Mouse (Mus musculus): ENCODE data around the gene Gm11011.
A peak's percentile ranks its signal among the peaks of the same experiment; 100 is the strongest.
"Not testable (repeated sequence)": the region's sequence is repeated elsewhere in the genome, so short reads cannot be mapped to it uniquely, and the experiment has no call there.

Gm11011 gene

GRCm38 (mm10) chr2:169587645-169588044 is at the start of gene Gm11011:
Gm11011 (minus strand) TSS chr2:169587745.
- DNase-seq, result not testable (repeated sequence)

- DNase-seq, result no peak
These were observed 48.9 kb upstream of the Gm11011 start for GRCm38 (mm10) chr2:169636414-169636813.

- DNase-seq, result peak; percentile 20
These were observed 47.9 kb upstream of the Gm11011 start for GRCm38 (mm10) chr2:169635428-169635827.

GRCm38 (mm10) chr2:169634619-169635382 is 47.3 kb upstream of the Gm11011 start:
- peak; percentile 27 for DNase-seq

- DNase-seq, result peak; percentile 62
These were observed 46.1 kb upstream of the Gm11011 start for GRCm38 (mm10) chr2:169633491-169634289.

GRCm38 (mm10) chr2:169632338-169633151 is 45.0 kb upstream of the Gm11011 start, which contains the start of gene Tshz2:
Tshz2 (plus strand) TSS chr2:169633013.
- peak; percentile 88 for DNase-seq

- no peak for DNase-seq
These were observed 42.5 kb upstream of the Gm11011 start for GRCm38 (mm10) chr2:169630070-169630469.

GRCm38 (mm10) chr2:169621201-169621710 is 33.7 kb upstream of the Gm11011 start:
- DNase-seq, result peak; percentile 81

GRCm38 (mm10) chr2:169615998-169616397 is 28.5 kb upstream of the Gm11011 start:
- DNase-seq, result no peak

- DNase-seq, result no peak
These were observed 27.1 kb upstream of the Gm11011 start for GRCm38 (mm10) chr2:169614683-169615082.

GRCm38 (mm10) chr2:169611557-169611956 is 24.0 kb upstream of the Gm11011 start:
- peak; percentile 68 for DNase-seq

GRCm38 (mm10) chr2:169610882-169611281 is 23.3 kb upstream of the Gm11011 start:
- peak; percentile 17 for DNase-seq

GRCm38 (mm10) chr2:169609956-169610355 is 22.4 kb upstream of the Gm11011 start:
- DNase-seq, result peak; percentile 45

- DNase-seq, result no peak
These were observed 20.2 kb upstream of the Gm11011 start for GRCm38 (mm10) chr2:169607787-169608186.

GRCm38 (mm10) chr2:169606901-169607678 is 19.5 kb upstream of the Gm11011 start:
- no peak for DNase-seq

- no peak for DNase-seq
These were observed 12.6 kb upstream of the Gm11011 start for GRCm38 (mm10) chr2:169600163-169600562.

GRCm38 (mm10) chr2:169599591-169599990 is 12.0 kb upstream of the Gm11011 start:
- DNase-seq, result no peak

- DNase-seq, result no peak
These were observed 10.4 kb upstream of the Gm11011 start for GRCm38 (mm10) chr2:169597971-169598370.

GRCm38 (mm10) chr2:169597357-169597756 is 9.8 kb upstream of the Gm11011 start:
- DNase-seq, result no peak

GRCm38 (mm10) chr2:169593742-169594141 is 6.2 kb upstream of the Gm11011 start:
- no peak for DNase-seq

GRCm38 (mm10) chr2:169590412-169590811 is 2.9 kb upstream of the Gm11011 start:
- peak; percentile 15 for DNase-seq

GRCm38 (mm10) chr2:169589697-169590096 is 2.2 kb upstream of the Gm11011 start:
- DNase-seq, result no peak

Measured in embryo, embryonic 11 days (tissue).